Mouse (Mus musculus) small intestine, adult 2 months (tissue): ENCODE results near the gene 1700123L14Rik. TPM values are rescaled to one million over a fixed set of nuclear protein-coding genes. Genes with fewer than 3 reads are reported as not detected.

ENCODE experiments used
- H3K27ac ChIP-seq: fragments of 200-500 bp; 2 replicates; pipeline ENCODE4 v1.5.1; 2012; ENCODE audit warnings: low read depth, low read length, control low read depth, inconsistent platforms; ENCODE audit not compliant: insufficient read depth
- H3K27me3 ChIP-seq: fragments of 200-500 bp; 2 replicates; pipeline ENCODE4 v1.6.1; 2012; ENCODE audit warnings: mild to moderate bottlenecking, moderate library complexity, low read length, inconsistent platforms; ENCODE audit not compliant: control insufficient read depth, insufficient read depth
- H3K36me3 ChIP-seq: fragments of 200-500 bp; 2 replicates; pipeline ENCODE4 v1.6.1; 2012; ENCODE audit warnings: mild to moderate bottlenecking, low read length, control low read depth, inconsistent platforms; ENCODE audit not compliant: control insufficient read depth, insufficient read depth
- H3K4me1 ChIP-seq: fragments of 200-500 bp; 2 replicates; pipeline ENCODE4 v1.6.1; 2012; ENCODE audit warnings: low read length, inconsistent platforms, mixed read lengths; ENCODE audit not compliant: control insufficient read depth, insufficient read depth, insufficient read length
- H3K4me3 ChIP-seq: fragments of 200-500 bp; 2 replicates; pipeline ENCODE4 v1.5.1; 2012; ENCODE audit warnings: low read depth, mild to moderate bottlenecking, control low read depth, inconsistent platforms, low read length, moderate library complexity
- CTCF ChIP-seq: fragments of 200-500 bp; IDR thresholded peaks from 2 replicates; pipeline ENCODE4 v1.5.1; 2012; ENCODE audit warnings: low read depth, mild to moderate bottlenecking, control low read depth, inconsistent platforms, low read length, moderate library complexity, mixed read lengths; ENCODE audit not compliant: insufficient replicate concordance, insufficient read length; ENCODE audit errors: extremely low read depth
- POLR2A ChIP-seq: fragments of 200-500 bp; IDR thresholded peaks from 2 replicates; pipeline ENCODE4 v1.6.1; 2012; ENCODE audit warnings: low read depth, mild to moderate bottlenecking, control low read depth, inconsistent platforms, low read length, moderate library complexity
- WGBS: fragments of 180-500 bp; shearing (Covaris S2); methylation state at CpG from one replicate; pipeline ENCODE4 v1.1.7; 2018; 5-methylcytosine and 5-hydroxymethylcytosine counted together
- polyA plus RNA-seq: library from polyadenylated mRNA; depleted of rRNA; stranded (reverse); fragments of >200 nt; gene quantifications from 2 replicates; pipeline ENCODE4 v1.2.3, GENCODE M21; 2012; rRNA removed

Gene 1700123L14Rik
- polyA plus RNA-seq, 1 experiment: not detected

- H3K27ac ChIP-seq: no peak overlapping the region
- no peaks in the 10 kb centered on the region for H3K36me3 ChIP-seq
- no peaks in the 10 kb centered on the region for H3K4me1 ChIP-seq
- TF ChIP-seq POLR2A (no peak), CTCF (no peak)
- H3K27me3 ChIP-seq: no peaks in the 10 kb centered on the region
- WGBS: 89% methylated on average over 13 of the region's 13 CpGs
- no peak overlapping the region for H3K4me3 ChIP-seq
These were observed 640 bp downstream of the 1700123L14Rik start for GRCm38 (mm10) chr6:96165403-96165802.

GRCm38 (mm10) chr6:96143326-96143725 is 22.7 kb downstream of the 1700123L14Rik start:
- Histone ChIP-seq H3K4me3 (no peak overlapping the region), H3K27ac (no peak overlapping the region), H3K4me1 (no peaks in the 10 kb centered on the region), H3K36me3 (no peaks in the 10 kb centered on the region), H3K27me3 (no peaks in the 10 kb centered on the region)
- 83% methylated on average over 1 of the region's 1 CpGs for WGBS
- TF ChIP-seq CTCF (no peak), POLR2A (no peak)

- Histone ChIP-seq H3K27me3 (peaks cover 2% of the 10 kb centered on the region; the same call in 1 of the 2 replicates), H3K4me1 (no peaks in the 10 kb centered on the region), H3K27ac (no peak overlapping the region), H3K4me3 (peak overlapping the region; percentile 69), H3K36me3 (no peaks in the 10 kb centered on the region)
- no peak for TF ChIP-seq POLR2A
- no peak for TF ChIP-seq CTCF
- 2% methylated on average over 32 of the region's 32 CpGs for WGBS
These were observed 49.3 kb downstream of the 1700123L14Rik start for GRCm38 (mm10) chr6:96116534-96117272.

GRCm38 (mm10) chr6:96116148-96116533 is 49.9 kb downstream of the 1700123L14Rik start:
- Histone ChIP-seq H3K4me1 (no peaks in the 10 kb centered on the region), H3K4me3 (peak overlapping the region; percentile 69; the same call in 1 of the 2 replicates), H3K36me3 (no peaks in the 10 kb centered on the region), H3K27me3 (peaks cover 2% of the 10 kb centered on the region; the same call in 1 of the 2 replicates), H3K27ac (no peak overlapping the region)
- TF ChIP-seq POLR2A (no peak), CTCF (no peak)
- 3% methylated on average over 6 of the region's 6 CpGs for WGBS

Other genes with a start within 250 kb of the 1700123L14Rik start
- 0.04 and 0.06 TPM in 2 replicates for gene Fam19a1, start 53.1 kb downstream of the 1700123L14Rik start, polyA plus RNA-seq